Mouse (Mus musculus): ENCODE measurements around the gene Hist1h4i.

DNA sequence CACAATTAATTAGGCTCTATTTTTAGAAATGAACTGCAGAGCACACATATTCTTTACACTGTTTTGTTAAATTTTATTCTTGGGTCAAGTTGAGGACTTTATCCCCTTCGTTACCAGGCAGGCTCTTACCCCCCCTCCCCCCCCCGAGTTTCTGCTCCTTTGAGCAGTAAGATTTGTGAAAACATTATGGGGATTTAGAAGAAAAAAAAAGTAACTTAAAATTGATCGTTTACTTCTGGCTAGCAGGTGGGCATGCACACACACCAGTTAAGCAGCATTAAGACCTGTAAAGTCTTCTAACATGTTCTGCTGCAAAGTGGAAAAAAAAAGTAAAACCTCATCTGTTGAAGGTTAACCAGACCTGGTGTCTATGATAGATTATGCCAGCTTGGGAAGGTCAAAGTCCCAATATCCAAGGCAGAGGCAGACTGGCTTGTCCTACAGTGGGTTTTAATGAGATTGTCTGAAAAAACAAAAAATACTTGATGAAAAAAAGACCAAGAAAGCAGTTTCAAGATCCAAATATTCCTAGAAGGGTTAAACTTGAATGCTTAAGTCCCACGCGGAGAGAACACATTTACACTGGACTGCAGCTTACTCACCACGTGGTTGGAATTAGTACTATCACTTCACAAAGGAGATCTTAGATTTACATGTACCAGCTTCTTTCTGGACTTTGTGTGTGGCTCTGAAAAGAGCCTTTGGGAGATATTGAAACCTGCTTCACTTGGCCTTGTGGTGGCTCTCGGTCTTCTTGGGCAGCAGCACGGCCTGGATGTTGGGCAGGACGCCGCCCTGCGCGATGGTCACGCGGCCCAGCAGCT is 6.5 kb downstream of the Hist1h4i start:
- TF ChIP-seq KAT2A (IDR thresholded peaks at IDR 0.05; ENCODE audit: insufficient replicate concordance, low read length) (no peak), CTCF (conservative IDR thresholded peaks at IDR 0.05 in 1 of 2, IDR thresholded peaks at IDR 0.05 in 1 of 2; ENCODE audit: low read depth in 2 of 2, low read length in 2 of 2) (no peak), MAX (IDR thresholded peaks at IDR 0.05; ENCODE audit: low read length) (peak; percentile 92), POLR2AphosphoS2 (IDR thresholded peaks at IDR 0.05; ENCODE audit: low read depth, low read length) (peak; percentile 97), CHD1 (IDR thresholded peaks at IDR 0.05; ENCODE audit: low read depth, low read length) (peak; percentile 83), ETS1 (conservative IDR thresholded peaks at IDR 0.05; ENCODE audit: low read depth, low read length) (no peak), EP300 (IDR thresholded peaks at IDR 0.05; ENCODE audit: low read length) (no peak), RCOR1 (conservative IDR thresholded peaks at IDR 0.05; ENCODE audit: low read depth, low read length) (0 out of 2 replicates have a peak, but pooled peaks have one; percentile 15), SIN3A (IDR thresholded peaks at IDR 0.05; ENCODE audit: low read length) (no peak), CHD2 (IDR thresholded peaks at IDR 0.05; ENCODE audit: low read length) (no peak)

Measured in CH12.LX (cell line).